Mouse (Mus musculus) erythroblast, embryonic 14.5 days (primary cell): ENCODE results near the gene 1700029H14Rik.

Experiments used
- GATA1 ChIP-seq: IDR thresholded peaks from 2 replicates; pipeline ENCODE4 v1.6.1; 2012; ENCODE audit warnings: low read length, inconsistent platforms, mixed read lengths
- TAL1 ChIP-seq: IDR thresholded peaks from 3 replicates; pipeline ENCODE4 v1.6.1; 2012; ENCODE audit warnings: low read length, inconsistent platforms, mixed read lengths

GRCm38 (mm10) chr8:13519503-13519902, 42.8 kb downstream of the 1700029H14Rik start:
- TF ChIP-seq GATA1: no peak
- no peak for TF ChIP-seq TAL1
